Mouse (Mus musculus): ENCODE data around the gene Xylt1. TPM values are rescaled to one million over a fixed set of nuclear protein-coding genes. Genes with fewer than 3 reads are reported as not detected.

Gene Xylt1
- total and polyA plus RNA-seq, 3 experiments = 9.0 to 13.3 TPM; not detected in 1

GRCm38 (mm10) chr7:117428690-117429224 lies 48.0 kb downstream of the Xylt1 start:
- DNase-seq (ENCODE audit: low read depth, low spot score) = peak; percentile 56

GRCm38 (mm10) chr7:117429483-117429882 lies 48.7 kb downstream of the Xylt1 start:
- Histone ChIP-seq H3K9me3 (replicated peaks; ENCODE audit: insufficient read depth, low read length) (no peaks in the 10 kb centered on the region), H3K9ac (ENCODE audit: control insufficient read depth, low read depth, low read length, poor library complexity, severe bottlenecking) (no peak overlapping the region), H3K4me1 (ENCODE audit: control insufficient read depth in 1 of 2, insufficient read depth in 2 of 2, low read length in 2 of 2) (peaks cover 0 to 4% of the 10 kb centered on the region in 2 experiments; a peak in 2 of 4 replicates), H3K79me2 (ENCODE audit: control insufficient read depth, insufficient read depth, low read length, poor library complexity) (peaks cover 5% of the 10 kb centered on the region), H3K27me3 (ENCODE audit: control insufficient read depth in 1 of 2, insufficient read depth in 2 of 2, low read length in 2 of 2) (no peaks in the 10 kb centered on the region), H3K4me3 (ENCODE audit: control insufficient read depth in 1 of 2, insufficient read depth in 1 of 2, low read depth in 2 of 2, low read length in 2 of 2) (no peak overlapping the region), H3K27ac (ENCODE audit: control insufficient read depth, low read depth, low read length) (no peak overlapping the region), H3K36me3 (ENCODE audit: control insufficient read depth in 1 of 2, insufficient read depth in 2 of 2, low read length in 2 of 2) (peaks cover 2% of the 10 kb centered on the region in 2 experiments; a peak in 1 of 4 replicates)
- TF ChIP-seq GABPA (IDR thresholded peaks at IDR 0.05; ENCODE audit: low read depth, low read length) = no peak
- no peak for DNase-seq (ENCODE audit: low read depth, low spot score)

More at GRCm38 (mm10) chr7:117428690-117429224, 48.0 kb downstream of the Xylt1 start:
- Histone ChIP-seq H3K4me1 (ENCODE audit: control insufficient read depth in 1 of 2, insufficient read depth in 2 of 2, low read length in 2 of 2) (peaks cover 0 to 4% of the 10 kb centered on the region in 2 experiments; a peak in 2 of 4 replicates), H3K36me3 (ENCODE audit: control insufficient read depth in 1 of 2, insufficient read depth in 2 of 2, low read length in 2 of 2) (peaks cover 2% of the 10 kb centered on the region in 2 experiments; a peak in 1 of 4 replicates), H3K9ac (ENCODE audit: control insufficient read depth, low read depth, low read length, poor library complexity, severe bottlenecking) (no peak overlapping the region), H3K4me3 (ENCODE audit: control insufficient read depth in 1 of 2, insufficient read depth in 1 of 2, low read depth in 2 of 2, low read length in 2 of 2) (no peak overlapping the region), H3K9me3 (replicated peaks; ENCODE audit: insufficient read depth, low read length) (no peaks in the 10 kb centered on the region), H3K79me2 (ENCODE audit: control insufficient read depth, insufficient read depth, low read length, poor library complexity) (peaks cover 5% of the 10 kb centered on the region), H3K27me3 (ENCODE audit: control insufficient read depth in 1 of 2, insufficient read depth in 2 of 2, low read length in 2 of 2) (no peaks in the 10 kb centered on the region), H3K27ac (ENCODE audit: control insufficient read depth, low read depth, low read length) (no peak overlapping the region)
- TF ChIP-seq SMC3 (IDR thresholded peaks at IDR 0.05; ENCODE audit: low read depth, low read length) = no peak

GRCm38 (mm10) chr7:117429895-117430294 lies 49.1 kb downstream of the Xylt1 start:
- Histone ChIP-seq H3K9ac (ENCODE audit: control insufficient read depth, low read depth, low read length, poor library complexity, severe bottlenecking) (no peak overlapping the region), H3K4me3 (ENCODE audit: control insufficient read depth in 1 of 2, insufficient read depth in 1 of 2, low read depth in 2 of 2, low read length in 2 of 2) (no peak overlapping the region), H3K27me3 (ENCODE audit: control insufficient read depth in 1 of 2, insufficient read depth in 2 of 2, low read length in 2 of 2) (no peaks in the 10 kb centered on the region), H3K79me2 (ENCODE audit: control insufficient read depth, insufficient read depth, low read length, poor library complexity) (peaks cover 5% of the 10 kb centered on the region), H3K27ac (ENCODE audit: control insufficient read depth, low read depth, low read length) (no peak overlapping the region), H3K36me3 (ENCODE audit: control insufficient read depth in 1 of 2, insufficient read depth in 2 of 2, low read length in 2 of 2) (peaks cover 2% of the 10 kb centered on the region in 2 experiments; a peak in 1 of 4 replicates), H3K4me1 (ENCODE audit: control insufficient read depth in 1 of 2, insufficient read depth in 2 of 2, low read length in 2 of 2) (peaks cover 0 to 4% of the 10 kb centered on the region in 2 experiments; a peak in 2 of 4 replicates), H3K9me3 (replicated peaks; ENCODE audit: insufficient read depth, low read length) (no peaks in the 10 kb centered on the region)
- DNase-seq (ENCODE audit: low read depth, low spot score) = no peak
- TF ChIP-seq TAL1 (IDR thresholded peaks at IDR 0.05; ENCODE audit: low read length) = no peak
- TF ChIP-seq TBP (IDR thresholded peaks at IDR 0.05; ENCODE audit: low read depth, low read length) = no peak
- TF ChIP-seq MAZ (IDR thresholded peaks at IDR 0.05; ENCODE audit: low read depth, low read length) = no peak
- TF ChIP-seq CHD1 (IDR thresholded peaks at IDR 0.05; ENCODE audit: low read depth, low read length) = no peak
- no peak for TF ChIP-seq ZC3H11A (IDR thresholded peaks at IDR 0.05; ENCODE audit: low read depth, low read length)
- no peak for TF ChIP-seq ELF1 (IDR thresholded peaks at IDR 0.05; ENCODE audit: low read depth, low read length)
- no peak for TF ChIP-seq UBTF (IDR thresholded peaks at IDR 0.05; ENCODE audit: borderline replicate concordance, insufficient read depth, low read depth, low read length)
- no peak for TF ChIP-seq ETS1 (IDR thresholded peaks at IDR 0.05; ENCODE audit: low read depth, low read length)
- no peak for TF ChIP-seq ZKSCAN1 (IDR thresholded peaks at IDR 0.05; ENCODE audit: low read depth, low read length)
- TF ChIP-seq MYB (IDR thresholded peaks at IDR 0.05; ENCODE audit: low read depth, low read length) = no peak
- no peak for TF ChIP-seq GABPA (IDR thresholded peaks at IDR 0.05; ENCODE audit: low read depth, low read length)
- no peak for TF ChIP-seq MAX (IDR thresholded peaks at IDR 0.05; ENCODE audit: low read length)
- no peak for TF ChIP-seq NELFE (IDR thresholded peaks at IDR 0.05; ENCODE audit: low read depth, low read length)
- TF ChIP-seq CHD2 (IDR thresholded peaks at IDR 0.05; ENCODE audit: low read length) = no peak
- TF ChIP-seq GATA1 (IDR thresholded peaks at IDR 0.05; ENCODE audit: low read depth, low read length) = no peak
- no peak for TF ChIP-seq MXI1 (IDR thresholded peaks at IDR 0.05; ENCODE audit: low read depth, low read length)
- TF ChIP-seq MYC (IDR thresholded peaks at IDR 0.05; ENCODE audit: low read depth, low read length) = no peak
- TF ChIP-seq CTCF (IDR thresholded peaks at IDR 0.05 in 2 of 3, conservative IDR thresholded peaks at IDR 0.05 in 1 of 3; ENCODE audit: control insufficient read depth in 1 of 3, insufficient read depth in 1 of 3, low read depth in 2 of 3, low read length in 3 of 3, poor library complexity in 1 of 3, severe bottlenecking in 1 of 3) = no peak
- TF ChIP-seq RCOR1 (IDR thresholded peaks at IDR 0.05; ENCODE audit: low read depth, low read length) = no peak

All from MEL (cell line).